Mouse (Mus musculus): Measurements from ENCODE around the gene Pdgfra. TPM values are rescaled to one million over a fixed set of nuclear protein-coding genes. Genes with fewer than 3 reads are reported as not detected.

The Pdgfra gene
- total RNA-seq, 1 experiment from 2014 or later = 0.12 TPM

DNA sequence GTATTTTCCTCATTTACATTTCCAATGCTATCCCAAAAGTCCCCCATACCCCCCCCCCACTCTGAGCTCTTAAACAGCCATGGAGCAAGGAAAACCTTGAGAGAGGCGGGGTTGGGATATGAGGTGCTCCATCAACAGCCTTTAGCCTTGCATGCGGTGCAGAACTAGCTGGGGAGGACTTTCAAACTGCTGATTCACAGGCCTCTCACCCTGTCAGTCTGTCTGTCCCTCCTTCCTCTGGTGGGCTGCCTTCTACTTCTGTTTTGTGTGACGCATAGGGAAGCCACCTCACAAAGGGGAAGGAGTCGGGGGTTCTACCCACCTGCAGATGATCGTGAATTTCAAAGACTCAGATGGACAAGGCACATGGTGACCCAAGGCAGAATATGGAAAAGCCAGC lies 41.0 kb downstream of the Pdgfra start:
- ATAC-seq (ENCODE audit: extremely low read depth, insufficient number of reproducible peaks, low FRiP score, poor library complexity, severe bottlenecking) = no peak

DNA sequence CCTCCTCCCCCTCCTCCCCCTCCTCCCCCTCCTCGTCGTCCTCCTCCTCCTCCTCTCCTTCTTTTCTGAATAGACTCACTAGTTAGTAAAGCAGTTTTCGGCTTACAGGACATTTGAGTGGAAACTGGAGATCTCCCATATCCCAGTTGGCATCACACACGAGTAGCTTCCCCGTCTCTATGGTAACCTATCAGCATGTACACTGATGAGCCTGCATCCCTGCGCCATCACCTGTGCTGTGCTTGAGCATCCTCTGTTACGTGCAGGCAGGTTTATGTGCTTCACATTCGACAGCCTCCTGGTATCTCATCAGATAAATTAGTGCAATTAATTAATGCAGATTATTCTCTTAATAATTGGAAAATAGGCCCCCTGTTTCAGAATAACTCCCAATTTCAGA lies 46.3 kb downstream of the Pdgfra start:
- no peak for ATAC-seq (ENCODE audit: extremely low read depth, insufficient number of reproducible peaks, low FRiP score, poor library complexity, severe bottlenecking)

DNA sequence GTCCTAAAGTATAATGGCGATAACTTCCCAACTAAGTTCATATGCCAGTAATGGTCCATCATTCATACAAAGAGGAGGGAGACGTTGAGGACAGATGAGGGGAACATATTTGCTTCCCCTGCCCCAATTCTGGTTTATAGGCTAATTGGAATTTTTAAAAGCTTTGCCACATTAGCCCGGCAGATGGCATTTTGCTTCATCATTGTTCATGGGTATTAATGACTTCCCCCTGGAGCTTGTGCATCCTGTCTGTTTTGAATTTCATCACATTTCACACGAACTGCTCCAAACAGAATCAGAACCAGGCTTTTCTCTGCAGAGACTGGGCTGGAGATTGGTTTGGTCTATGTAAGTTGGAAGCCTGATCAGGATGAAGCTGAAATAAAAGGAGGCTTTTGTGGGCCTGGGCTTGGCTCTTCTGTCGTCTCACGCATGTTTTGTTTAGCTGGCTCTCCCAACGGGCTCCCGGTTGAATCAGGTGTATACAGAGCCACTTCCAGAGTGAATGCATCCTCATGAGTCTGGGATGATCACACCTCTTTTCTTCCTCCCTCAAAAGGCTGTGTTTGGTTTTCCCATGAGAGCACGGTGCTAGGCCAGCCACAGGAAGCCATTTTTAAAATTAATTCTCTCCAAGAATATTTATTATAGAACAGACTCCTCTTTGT lies 47.7 kb downstream of the Pdgfra start:
- no peak for ATAC-seq (ENCODE audit: extremely low read depth, insufficient number of reproducible peaks, low FRiP score, poor library complexity, severe bottlenecking)

DNA sequence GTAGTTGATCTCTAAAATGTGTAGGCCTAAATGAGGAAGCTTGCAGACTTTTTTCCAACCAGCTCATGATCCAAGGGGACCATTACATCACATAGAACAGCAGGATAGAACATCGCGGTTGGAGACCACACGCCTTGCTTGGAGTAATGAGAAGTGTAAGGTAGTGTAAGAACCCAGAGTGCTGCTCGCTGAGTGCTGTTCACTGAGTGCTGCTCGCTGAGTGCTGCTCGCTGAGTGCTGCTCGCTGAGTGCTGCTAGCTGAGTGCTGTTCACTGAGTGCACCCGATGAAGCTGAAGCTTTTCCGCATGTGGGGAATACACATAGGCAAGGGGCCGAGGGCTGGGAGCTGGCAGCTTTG lies 48.3 kb downstream of the Pdgfra start:
- ATAC-seq (ENCODE audit: extremely low read depth, insufficient number of reproducible peaks, low FRiP score, poor library complexity, severe bottlenecking) = no peak

DNA sequence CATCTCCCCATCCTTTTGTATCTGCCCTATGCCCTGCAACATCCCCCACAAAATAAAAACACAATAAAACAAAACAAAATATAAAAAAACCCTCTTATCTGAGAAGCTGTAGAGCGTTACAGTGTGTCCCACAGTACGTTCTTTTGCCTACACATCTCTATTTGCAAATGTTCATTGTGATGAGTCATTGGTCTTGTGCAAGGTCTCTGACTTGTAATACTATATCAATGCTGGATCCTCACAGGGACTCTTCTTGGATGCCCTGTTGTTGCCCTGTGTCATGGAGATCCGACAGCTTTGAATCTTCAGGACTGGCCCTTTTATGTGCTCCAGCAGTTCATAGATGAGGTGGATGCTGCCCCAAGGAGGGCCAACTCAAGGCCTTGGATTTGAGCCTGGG lies 55.8 kb downstream of the Pdgfra start:
- ATAC-seq (ENCODE audit: extremely low read depth, insufficient number of reproducible peaks, low FRiP score, poor library complexity, severe bottlenecking) = no peak

DNA sequence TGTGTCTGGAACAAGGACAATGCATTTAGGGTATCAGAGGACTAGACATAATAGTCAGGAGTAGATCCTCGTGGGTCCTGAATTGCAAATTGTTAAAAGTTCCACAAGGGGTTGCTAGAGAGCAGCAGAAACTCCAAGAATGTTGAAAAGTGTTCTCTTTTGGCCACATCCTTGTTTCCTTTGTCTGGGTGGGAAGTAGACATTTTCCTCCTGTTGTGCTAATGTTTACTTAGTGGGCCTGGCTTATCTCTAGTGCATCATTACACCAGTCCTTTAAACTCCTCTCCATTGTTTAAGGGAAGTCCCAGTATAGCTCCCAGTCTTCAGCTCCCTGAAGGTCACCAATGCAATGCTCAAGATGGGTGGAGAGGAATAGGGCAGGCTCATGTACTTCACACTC lies 57.9 kb downstream of the Pdgfra start:
- ATAC-seq (ENCODE audit: extremely low read depth, insufficient number of reproducible peaks, low FRiP score, poor library complexity, severe bottlenecking) = no peak

DNA sequence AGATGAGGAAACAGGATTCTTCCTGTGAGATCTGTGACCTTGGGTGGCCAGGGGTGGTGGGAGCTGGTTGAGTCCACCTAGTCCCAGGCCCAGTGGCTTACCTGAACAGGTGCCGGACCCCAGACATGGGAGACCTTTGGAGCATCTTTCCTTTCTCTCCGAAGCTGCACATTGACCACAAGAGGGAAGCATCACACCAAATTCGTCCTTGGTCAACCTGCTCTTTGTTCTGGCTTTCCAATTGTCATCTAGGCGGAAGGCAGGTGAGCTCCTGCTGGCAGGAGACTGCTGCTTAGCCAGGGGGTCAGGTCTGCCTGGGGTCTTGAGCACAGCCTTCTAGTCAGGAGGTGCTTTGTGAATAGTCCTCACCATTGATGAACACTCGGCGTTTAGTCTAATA lies 62.4 kb downstream of the Pdgfra start:
- ATAC-seq (ENCODE audit: extremely low read depth, insufficient number of reproducible peaks, low FRiP score, poor library complexity, severe bottlenecking) = no peak

DNA sequence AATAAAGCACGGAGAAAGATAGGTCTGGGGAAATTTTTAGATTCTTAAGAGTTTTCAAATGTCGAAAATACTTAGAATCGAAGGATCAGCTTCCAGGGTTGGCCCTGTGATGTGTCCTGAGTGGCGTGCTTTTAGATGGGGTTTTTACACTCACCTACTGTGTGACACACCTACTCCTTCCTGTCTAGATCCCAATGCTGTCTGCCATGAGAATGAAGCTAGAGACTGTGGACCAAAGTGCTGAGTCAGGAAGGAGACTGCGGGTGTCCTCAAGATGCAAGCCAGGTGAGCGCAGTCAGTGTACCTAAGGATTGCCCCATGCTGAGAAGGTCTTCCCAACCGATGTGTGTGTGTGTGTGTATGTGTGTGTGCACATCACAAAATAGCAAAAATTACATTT lies 62.8 kb downstream of the Pdgfra start:
- ATAC-seq (ENCODE audit: extremely low read depth, insufficient number of reproducible peaks, low FRiP score, poor library complexity, severe bottlenecking) = no peak

DNA sequence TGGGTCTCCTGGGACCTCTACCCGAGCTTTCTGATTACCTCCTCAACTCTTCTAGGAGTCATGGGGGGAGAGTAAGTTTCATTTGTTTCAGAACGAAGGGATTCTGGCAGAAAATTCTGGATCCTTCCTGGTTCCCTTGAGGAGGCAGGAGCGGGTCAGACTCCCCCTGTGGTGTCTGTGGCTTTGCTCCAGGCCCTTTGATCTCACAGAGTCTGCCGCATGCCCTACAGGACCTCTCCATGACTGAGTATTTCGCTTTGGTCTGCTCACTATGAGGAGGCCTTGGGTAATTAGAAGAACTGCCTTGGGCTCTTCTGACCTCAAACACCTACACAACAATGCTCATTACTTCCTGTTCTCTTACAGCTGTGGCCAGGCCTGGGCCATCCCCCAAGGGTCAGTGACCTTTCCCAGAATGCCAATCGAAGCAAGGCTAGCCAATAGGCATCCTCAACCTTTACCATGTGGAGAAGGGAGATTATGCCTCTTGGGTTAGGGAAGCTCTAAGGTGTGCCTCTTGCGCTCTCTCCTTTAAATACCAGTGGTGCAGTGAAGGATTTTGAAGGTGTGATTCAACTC lies 63.7 kb downstream of the Pdgfra start:
- ATAC-seq (ENCODE audit: extremely low read depth, insufficient number of reproducible peaks, low FRiP score, poor library complexity, severe bottlenecking) = no peak

DNA sequence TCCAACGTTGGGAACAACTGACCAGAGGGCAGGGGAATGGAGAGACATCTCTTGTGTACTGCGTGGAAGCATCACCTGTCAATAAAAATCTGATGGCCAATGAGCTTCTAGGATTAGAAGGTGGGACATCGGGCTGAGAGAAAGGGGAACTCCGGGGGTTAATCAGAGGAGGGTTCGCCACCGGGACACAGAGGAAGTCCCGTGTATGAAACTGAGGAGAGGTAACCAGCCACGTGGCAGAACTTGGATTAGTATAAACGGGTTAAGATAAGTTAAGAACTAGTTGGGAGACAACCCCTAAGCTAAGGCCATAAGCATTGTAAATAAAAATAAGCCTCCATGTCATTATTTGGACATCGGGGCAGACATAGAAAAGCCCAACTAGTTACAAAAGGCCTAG lies 69.5 kb downstream of the Pdgfra start:
- ATAC-seq (ENCODE audit: extremely low read depth, insufficient number of reproducible peaks, low FRiP score, poor library complexity, severe bottlenecking) = no peak

DNA sequence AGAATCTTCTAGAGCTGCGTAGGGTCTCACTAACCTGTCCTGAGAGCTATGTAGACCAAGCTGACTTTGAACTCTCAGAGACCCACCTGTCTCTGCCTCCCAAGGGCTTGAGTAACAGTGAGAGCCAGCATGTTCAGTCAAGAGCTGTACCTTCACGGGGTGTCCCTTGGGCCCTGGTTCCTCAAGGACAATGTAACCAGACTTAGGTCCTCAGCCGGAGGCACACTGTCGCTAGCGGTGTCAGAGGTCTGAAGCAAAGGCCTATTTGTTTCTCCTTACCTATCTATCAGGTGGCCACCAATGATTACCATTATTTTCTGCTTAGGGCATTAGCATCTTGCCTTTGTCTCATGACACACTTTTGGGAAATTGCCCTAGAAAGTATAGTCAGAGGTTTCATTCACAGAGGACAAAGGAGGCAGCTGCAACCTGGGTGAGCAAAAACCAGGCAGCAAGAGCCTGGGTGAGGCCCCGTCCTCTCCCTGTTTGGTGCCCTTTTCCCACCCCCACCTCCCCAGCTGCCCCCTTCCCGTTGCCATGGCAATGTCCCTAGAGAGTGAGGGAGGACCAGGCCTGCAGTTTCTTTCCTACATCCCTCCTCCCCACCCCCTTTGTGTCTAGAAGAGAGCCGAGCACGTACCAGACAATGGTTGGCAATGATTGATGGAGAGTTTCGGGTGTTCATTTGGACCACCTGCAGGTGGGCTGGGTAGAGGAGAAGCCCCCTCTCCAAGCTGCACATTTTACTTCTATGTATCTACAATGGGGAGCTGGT lies 70.6 kb downstream of the Pdgfra start:
- ATAC-seq (ENCODE audit: extremely low read depth, insufficient number of reproducible peaks, low FRiP score, poor library complexity, severe bottlenecking) = no peak

DNA sequence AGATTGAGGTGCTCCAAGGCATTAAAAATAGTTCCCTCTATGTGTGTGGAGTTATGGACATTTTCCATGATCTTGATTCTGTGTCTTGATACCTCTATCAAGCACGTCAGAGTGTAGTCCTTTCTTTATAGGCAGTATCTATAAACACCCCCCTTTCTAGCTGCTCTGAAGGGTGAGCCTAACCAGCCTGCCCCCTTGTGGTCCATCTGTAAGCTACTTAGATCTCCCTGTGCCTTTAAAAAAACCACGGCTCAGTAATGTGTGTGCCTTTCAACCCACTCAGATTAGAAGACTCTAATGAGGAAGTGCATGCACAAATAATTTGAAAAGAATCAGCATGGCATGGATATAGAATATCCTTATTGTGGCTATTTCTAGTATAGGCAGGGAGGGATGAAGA lies 86.3 kb downstream of the Pdgfra start:
- no peak for ATAC-seq (ENCODE audit: extremely low read depth, insufficient number of reproducible peaks, low FRiP score, poor library complexity, severe bottlenecking)

DNA sequence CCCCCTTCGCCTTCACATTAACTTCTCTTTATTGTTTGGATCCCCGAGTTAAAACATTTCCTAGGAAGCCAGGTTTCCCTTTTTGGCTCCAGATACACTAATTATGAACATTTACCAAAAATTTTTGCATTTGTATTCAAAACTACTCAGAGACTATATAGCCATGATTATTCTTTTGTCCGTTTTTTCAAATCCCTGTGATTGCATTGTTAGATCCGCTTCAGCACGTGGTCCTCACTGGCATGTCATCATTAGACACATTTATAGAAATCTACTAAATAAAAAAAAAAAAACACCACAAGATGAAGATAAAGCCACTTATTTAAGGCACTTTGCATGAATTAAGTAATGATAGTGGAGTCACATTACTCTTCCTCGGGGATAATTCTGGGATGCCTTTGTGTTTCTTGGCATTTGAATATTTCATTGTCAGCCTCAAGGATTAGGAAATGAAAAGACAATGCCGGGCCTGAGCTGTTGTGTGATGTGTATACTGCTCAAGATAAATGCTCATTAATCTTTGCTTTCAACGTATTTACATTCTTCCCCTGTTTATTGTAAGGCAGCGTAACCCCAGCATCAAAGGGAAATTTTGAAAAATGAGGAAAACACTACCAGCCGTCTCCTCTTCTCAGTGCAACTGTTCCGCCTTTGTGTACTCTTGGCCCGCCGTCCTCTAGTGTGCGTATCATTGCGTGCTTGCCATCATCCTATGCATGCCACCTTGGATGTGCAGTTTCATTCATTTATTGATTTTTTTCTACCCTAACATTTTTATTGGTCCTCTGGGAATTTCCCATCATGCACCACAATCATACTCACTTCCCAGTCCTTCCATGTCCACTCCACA lies 87.1 kb downstream of the Pdgfra start:
- ATAC-seq (ENCODE audit: extremely low read depth, insufficient number of reproducible peaks, low FRiP score, poor library complexity, severe bottlenecking) = no peak

DNA sequence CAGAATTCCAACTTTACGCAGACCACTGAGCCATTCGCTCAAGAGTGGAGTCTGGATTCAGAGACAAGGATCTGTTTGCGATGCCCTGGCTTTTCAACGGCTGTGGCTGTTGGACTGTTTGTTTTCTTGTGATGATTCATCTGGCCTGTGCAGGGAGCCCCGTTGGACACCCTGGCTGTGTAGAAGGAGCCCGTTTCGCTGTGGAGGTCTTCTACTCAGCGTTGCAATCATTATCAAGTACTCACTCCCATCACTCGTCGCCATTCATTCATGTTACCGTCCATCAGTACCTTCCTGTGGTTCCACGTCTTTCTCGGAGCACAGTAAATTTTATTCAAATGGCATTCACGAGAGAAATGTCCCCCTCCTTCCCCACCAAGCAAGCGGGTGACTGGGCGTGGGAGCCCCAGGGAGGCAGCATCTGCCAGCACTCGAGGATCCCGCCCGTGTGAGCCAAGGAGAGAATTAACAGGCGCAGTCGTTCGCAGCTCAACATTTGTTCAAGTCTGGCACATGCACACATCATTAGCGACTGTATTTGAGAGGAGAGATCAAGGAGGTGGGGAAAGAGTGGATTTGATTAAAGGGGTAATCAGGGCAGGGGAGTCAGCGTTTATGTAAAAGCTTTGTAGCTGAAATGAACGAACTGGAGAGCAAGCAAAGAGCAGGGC lies 95.1 kb downstream of the Pdgfra start:
- no peak for ATAC-seq (ENCODE audit: extremely low read depth, insufficient number of reproducible peaks, low FRiP score, poor library complexity, severe bottlenecking)

Other genes with a start within 250 kb of the Pdgfra start
- gene Chic2, start 107.5 kb upstream of the Pdgfra start, total RNA-seq (2017) = 68.6 and 88.6 TPM in 2 replicates
- gene Gsx2, start 76.7 kb upstream of the Pdgfra start, total RNA-seq (2017) = not detected in 2 replicates

Measured in neutrophil, adult 5-6 weeks (primary cell).